Mouse (Mus musculus) R1 (cell line): ENCODE measurements at regions not wholly inside any gene's neighbourhood (a gene's known extent, or its start where the extent isn't known, plus 50 kb on each side); places are given as distances from the start of the nearest gene placed in this dataset.

Experiments
- DNase-seq: peaks from one replicate; pipeline ENCODE4 v3.0.0-alpha.2; 2018; ENCODE audit warnings: low read depth, low spot score

- DNase-seq, result no peak
Measured at GRCm38 (mm10) chr17:27364899-27365298, 156.3 kb downstream of the Grm4 start.

GRCm38 (mm10) chr17:27364338-27364737 lies 156.9 kb downstream of the Grm4 start:
- DNase-seq, result no peak

GRCm38 (mm10) chr17:27363911-27364310 lies 157.3 kb downstream of the Grm4 start:
- DNase-seq, result no peak

GRCm38 (mm10) chr17:27362221-27362620 lies 158.0 kb upstream of the Lemd2 start:
- no peak for DNase-seq

GRCm38 (mm10) chr17:27361362-27361761 lies 157.1 kb upstream of the Lemd2 start:
- peak; percentile 49 for DNase-seq

- no peak for DNase-seq
Measured at GRCm38 (mm10) chr17:27356862-27357261, 152.6 kb upstream of the Lemd2 start.

- DNase-seq, result no peak
Measured at GRCm38 (mm10) chr17:27355717-27356116, 151.4 kb upstream of the Lemd2 start.

GRCm38 (mm10) chr17:27355056-27355455 lies 150.8 kb upstream of the Lemd2 start:
- DNase-seq, result no peak

GRCm38 (mm10) chr17:27349911-27350310 lies 145.6 kb upstream of the Lemd2 start:
- DNase-seq, result no peak

- no peak for DNase-seq
Measured at GRCm38 (mm10) chr17:27349432-27349831, 145.2 kb upstream of the Lemd2 start.

- no peak for DNase-seq
Measured at GRCm38 (mm10) chr17:27341952-27342890, 138.0 kb upstream of the Lemd2 start.

GRCm38 (mm10) chr17:27339823-27340222 lies 135.6 kb upstream of the Lemd2 start:
- DNase-seq, result no peak

- DNase-seq, result no peak
Measured at GRCm38 (mm10) chr17:27339261-27339660, 135.0 kb upstream of the Lemd2 start.

GRCm38 (mm10) chr17:27335621-27336020 lies 131.4 kb upstream of the Lemd2 start:
- no peak for DNase-seq

GRCm38 (mm10) chr17:27333593-27333992 lies 129.3 kb upstream of the Lemd2 start:
- peak; percentile 78 for DNase-seq

- DNase-seq, result no peak
Measured at GRCm38 (mm10) chr17:27333141-27333540, 128.9 kb upstream of the Lemd2 start.

GRCm38 (mm10) chr17:27332076-27332475 lies 127.8 kb upstream of the Lemd2 start:
- DNase-seq, result no peak

GRCm38 (mm10) chr17:27331630-27332029 lies 127.4 kb upstream of the Lemd2 start:
- no peak for DNase-seq

- DNase-seq, result no peak
Measured at GRCm38 (mm10) chr17:27329791-27330190, 125.5 kb upstream of the Lemd2 start.

- no peak for DNase-seq
Measured at GRCm38 (mm10) chr17:27329183-27329582, 124.9 kb upstream of the Lemd2 start.

GRCm38 (mm10) chr17:27325002-27325460 lies 120.8 kb upstream of the Lemd2 start:
- DNase-seq, result peak; percentile 99

- no peak for DNase-seq
Measured at GRCm38 (mm10) chr17:27323513-27323912, 119.2 kb upstream of the Lemd2 start.

- no peak for DNase-seq
Measured at GRCm38 (mm10) chr17:27322891-27323509, 118.7 kb upstream of the Lemd2 start.
